Mouse (Mus musculus) frontal cortex, postnatal 36 days (tissue): ENCODE results near the gene Pear1.

Experiments used
- DNase-seq, 2 experiments: peaks; one replicate each; pipeline ENCODE4 v3.0.0; 2022; ENCODE audit warnings: low spot score in 2 of 2

Pear1 gene

DNA sequence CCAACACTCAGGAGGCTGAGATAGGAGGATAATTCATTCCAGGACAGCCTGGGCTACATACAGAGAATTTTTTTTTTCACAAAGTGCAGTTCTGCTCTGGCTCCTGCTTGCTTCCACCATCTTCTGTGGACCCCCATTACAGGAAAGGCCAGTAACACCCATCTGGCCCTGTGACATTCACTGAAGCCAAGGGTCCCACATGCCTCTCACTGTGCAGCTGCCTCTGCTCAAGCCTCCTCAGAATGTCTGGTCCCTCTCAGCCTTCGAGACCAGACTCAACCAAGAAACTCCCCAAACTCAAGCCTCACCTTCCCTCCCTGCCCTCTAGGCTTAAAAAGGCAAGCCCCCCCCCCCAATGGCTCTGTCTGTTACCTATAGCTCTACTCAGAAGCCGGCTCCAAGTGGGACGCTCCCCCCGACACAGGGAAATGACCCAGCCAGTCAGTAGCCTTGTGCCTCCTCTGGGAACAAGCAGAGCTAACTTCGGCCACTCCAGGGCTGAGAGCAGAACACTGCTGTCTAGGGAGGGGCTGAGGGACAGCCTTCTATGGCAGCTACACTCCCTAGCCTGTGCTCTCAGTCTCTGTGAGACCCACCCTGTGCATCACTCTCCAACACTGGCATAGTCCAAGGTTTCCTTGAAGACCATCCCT, 58.3 kb downstream of the Pear1 start:
- DNase-seq: no peak

DNA sequence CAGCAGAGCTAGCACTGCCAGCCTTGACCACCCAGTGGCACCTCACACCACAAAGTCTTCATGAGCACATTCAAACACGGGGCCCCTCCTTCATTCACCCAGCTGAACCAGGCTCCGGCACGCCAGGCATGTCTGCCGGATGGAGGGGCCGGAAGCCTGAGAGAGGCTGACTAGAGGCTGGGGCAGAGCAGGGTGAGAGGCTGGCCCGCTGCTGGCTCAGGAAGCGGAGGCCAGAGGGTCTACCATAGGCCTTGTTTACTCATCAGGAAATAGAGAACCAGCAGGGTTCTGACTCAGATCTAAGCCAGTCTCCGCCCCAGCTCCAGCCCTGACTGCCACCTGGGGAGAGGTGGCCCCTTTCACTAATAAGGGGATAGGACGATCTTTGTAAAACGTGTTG, 59.0 kb downstream of the Pear1 start:
- DNase-seq: no peak

DNA sequence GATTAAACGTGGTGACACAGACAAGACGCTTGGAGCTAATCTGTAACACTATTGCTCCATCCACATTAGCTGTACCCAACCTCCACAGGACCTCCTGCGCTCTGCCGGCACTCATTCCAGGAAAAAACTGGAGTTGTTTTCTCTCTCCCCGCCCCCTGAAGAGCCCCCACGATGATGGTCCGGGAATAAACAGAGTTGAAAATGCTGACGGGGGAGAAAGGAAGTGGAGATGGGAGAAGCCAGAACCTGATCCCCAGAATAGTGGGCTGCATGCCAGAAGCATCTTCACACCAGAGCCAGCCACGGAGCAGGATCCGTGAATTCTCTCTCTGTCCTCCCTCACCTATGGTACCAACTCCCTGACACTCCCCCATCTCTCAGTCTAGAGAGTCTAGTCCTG, 59.6 kb downstream of the Pear1 start:
- peak in 1 of 2 experiments; percentile 16 for DNase-seq

DNA sequence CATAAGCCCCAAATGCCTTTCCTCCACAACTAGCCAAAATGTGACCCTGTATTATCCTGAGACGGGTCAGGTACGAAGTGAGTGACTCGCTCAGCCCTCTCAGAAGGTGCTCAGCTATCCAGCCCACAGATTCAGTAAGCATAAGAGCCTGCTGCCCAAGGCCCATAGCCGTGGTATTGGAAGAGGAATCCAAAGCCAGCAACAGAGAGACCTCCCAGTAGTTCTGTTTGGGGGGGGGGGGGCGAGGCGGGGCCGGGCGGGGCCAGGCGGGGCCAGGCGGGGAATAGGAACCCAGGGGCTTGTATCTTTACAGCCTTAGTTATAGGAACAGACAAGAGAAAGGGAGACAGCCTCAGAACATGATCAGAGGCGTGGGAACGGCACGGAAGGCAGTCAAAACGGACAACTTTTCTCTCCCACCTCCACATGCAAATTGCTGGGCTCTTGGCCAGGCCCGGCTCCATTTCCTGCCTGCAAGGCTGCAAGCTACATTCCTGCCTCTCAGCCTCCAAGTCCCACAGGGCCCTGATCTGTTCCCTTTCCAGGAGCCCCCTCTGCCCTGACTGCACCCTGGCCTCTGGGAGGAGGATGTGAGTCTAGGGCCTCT, 60.3 kb downstream of the Pear1 start:
- DNase-seq: peak; percentile 84 to 88

DNA sequence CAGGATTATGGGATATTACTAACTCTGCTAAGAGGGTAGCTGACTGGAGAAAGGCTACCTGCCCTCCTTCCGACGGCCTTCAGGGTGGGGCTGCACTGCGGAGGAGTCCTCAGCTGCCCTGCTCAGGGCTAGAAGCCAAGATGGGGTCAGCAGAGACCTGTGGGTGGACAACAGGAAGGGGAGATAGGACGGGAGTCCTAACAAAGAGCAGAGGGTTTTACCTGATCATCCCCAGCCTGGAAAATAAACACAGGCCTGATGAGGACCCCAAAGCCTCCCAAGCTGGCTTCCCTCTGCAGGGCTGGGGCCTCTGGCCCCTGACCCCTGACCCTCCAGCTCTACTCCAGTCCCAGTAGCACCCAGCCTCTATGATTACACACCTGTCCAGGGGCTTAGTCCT, 60.9 kb downstream of the Pear1 start:
- DNase-seq: no peak

DNA sequence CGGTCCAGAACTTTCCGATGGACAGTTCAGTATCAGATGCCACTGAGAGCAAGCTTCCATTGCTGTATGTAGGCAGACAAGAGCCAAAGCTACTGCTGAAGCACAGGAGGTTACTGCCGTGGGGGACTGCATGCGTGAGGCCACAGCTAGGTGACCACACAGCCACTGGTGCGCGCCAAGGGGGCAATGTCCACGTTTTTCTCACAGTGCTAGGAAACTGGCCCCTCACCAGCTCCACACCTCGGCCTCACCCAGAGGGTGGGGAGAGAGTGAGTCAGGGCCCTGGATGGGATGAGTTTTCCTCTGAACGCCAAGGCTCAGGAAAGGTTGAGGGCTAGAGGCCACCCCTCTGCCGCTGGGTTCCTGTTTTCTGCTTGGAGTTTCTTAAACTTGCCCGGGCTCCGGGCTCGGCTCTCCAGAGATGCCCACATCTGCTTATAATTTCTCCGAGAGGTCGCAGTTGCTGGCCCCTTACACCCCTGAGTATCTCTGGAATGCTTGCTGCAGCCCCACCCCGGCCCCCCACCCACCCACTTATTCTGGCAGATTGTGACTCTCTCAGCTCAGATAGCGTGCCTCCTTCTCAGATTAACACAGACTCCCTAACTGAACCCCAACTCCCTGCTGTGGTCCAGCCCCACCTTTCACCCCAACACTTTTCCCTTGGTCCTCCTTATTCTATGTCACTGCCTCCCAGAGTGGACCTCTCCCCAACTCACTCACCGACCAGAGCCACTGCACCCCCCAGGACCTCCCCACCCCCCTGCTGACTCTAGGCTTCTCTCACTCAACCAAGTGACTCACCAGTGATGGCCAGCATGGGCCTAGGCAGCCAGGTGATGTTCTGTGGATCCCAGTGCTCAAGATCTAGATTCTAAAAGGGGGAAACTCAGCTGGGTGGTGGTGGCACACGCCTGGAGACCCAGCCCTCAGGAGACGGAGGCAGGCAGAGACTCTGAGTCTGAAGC, 62.4 kb downstream of the Pear1 start:
- DNase-seq: no peak

DNA sequence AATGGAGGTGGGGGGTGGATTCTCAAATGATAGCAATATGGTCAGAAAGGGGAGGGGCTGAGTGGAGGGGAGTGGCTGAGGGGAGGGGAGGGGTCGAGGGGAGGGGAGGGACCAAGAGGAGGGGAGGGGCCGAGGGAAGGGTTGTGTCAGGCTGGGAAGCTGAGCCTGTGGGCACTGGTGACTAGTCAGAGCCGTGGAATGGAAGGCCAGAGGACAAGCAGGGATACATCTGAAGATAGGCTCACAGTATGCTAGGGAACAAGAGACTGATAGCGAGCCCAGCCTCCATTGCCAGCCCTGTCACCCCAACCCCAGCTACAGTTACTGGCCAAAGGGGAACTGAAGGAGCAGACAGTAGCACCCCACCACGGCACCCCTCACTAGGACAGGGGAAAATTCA, 65.5 kb downstream of the Pear1 start:
- no peak for DNase-seq

DNA sequence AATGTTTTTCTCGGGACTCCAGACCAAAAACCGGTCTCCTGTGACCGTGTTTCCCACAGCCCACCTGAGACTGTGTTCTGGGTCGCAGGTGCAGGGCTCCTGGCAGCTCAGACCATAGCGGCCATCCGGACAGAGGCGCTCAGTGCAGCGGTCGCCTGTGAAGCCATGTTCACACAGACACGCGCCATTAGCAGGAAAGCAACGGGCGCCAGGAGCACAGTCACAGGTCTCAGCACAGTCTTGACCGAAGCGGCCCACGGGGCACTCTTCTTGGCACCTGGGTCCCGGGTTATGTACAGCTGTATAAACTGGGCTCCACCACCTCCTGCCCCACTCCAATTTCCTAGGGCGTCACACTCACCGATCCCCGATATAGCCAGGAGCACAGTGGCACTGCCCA, 67.6 kb downstream of the Pear1 start:
- DNase-seq: no peak

DNA sequence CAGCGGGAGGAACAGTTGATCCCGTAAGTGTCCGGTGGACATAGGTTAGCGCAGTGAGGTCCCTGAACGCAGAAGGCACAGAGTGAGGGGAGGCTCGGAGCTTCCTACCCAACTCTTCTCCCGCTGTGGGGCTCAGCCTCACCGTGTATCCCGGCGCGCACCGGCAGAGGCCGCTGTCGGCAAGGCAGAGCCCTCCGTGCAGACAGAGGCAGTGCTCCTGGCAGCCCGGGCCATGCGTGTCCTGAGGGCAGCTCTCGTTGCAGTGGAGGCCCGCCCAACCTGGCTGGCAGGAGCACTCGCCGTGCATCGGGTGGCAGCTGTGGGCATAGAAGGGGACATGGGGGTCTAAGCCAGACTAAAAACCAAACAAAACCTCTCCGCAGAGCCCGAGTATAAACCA, 68.1 kb downstream of the Pear1 start:
- DNase-seq: peak; percentile 86 to 87

DNA sequence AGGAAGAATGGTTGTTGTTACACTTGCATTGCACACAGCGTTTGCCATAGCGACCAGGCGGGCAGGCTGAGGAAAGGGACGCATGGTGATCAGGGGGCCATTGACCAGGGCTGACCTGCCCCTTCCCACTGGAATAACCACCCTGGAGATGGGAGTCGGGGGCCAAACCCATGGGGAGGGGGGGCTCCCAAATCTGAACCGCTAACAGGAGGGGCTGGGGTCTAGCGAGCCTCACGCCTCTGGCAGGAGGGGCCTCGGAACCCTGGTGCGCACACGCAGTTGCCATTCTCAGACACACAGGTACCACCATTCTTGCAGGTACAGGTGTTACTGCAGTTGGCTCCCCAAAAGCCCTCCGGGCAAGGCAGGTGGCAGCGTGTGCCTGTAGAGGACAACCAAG, 70.3 kb downstream of the Pear1 start:
- DNase-seq: no peak

DNA sequence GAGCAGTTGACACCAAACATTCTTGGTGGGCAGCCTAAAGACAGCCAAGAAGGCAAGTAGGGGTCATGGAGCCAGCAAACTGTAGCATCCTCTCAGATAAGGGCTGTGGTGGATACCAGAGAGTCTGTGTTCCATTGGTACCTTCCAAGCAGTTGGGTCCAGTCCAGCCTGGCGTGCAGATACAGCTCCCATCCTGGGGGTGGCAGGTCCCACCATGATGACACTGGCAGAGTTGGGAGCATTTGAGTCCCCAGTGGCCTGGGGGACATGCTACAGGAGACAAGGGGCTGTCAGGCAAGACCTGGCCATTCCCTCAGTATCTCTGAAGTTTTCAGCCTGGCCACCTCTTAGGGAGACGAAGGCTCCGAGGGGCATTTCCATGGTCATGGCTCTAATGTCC, 71.5 kb downstream of the Pear1 start:
- no peak for DNase-seq

DNA sequence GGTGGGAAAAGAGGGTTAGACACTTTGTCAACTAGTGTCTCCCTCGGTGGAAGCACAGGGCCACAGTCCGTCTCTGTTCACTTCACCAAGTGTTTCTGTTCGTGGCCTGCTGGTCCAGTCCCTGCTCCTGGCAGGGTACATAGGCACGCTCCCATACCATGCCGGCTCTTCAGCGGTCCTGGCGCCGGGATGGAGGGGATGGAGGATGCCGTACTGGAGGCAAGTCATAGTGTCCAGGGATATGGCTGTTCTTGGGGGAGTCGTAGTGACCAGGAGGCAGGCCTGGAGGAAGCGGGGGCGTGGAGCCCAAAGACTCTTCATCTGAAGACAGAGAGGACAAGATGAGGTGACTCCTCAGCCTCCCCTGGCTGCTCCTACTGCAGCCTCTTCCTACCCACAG, 74.1 kb downstream of the Pear1 start:
- no peak for DNase-seq

DNA sequence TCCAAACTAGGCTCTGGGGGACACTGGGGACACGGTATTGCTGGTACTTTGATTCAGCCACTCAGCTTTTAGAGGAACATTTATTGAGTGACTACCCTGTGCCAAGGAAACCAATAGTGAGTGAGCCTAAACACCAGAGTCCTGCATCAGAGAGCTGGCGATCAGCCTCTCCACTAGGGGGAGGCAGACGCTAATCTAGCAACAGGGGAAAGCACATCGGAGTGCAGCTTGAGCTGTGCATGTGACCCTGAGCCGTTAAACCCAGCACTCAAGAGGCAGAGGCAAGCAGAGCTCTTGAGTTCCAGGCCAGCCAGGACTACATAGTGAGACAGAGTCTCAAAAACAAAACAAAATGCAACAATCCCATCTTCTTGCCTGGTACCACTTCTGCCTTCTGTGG, 75.1 kb downstream of the Pear1 start:
- peak; percentile 33 to 58 for DNase-seq

DNA sequence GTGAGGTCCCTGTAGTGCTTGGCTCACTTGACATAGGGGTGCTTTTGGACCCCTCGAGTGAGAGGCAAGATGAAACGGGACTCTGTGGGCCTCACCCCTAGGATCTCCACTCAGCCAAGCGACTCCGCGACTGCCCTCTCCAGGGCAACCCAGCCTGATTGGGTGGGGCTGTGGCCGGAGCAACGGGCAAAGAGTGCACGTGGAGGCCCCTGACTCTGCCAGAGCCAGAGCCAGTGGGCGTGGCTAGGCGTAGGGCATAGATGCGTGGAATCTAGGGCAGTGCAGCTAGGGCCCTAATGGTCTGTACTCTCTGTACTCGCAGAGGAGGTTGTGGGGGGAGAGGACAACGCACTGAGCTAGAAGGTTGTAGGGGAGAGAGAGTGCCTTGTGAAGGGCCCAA, 75.7 kb downstream of the Pear1 start, which contains the start of gene Lrrc71:
Gene Lrrc71 (minus strand): TSS at position 195 of the 400 bp plus-strand sequence.
- no peak for DNase-seq

DNA sequence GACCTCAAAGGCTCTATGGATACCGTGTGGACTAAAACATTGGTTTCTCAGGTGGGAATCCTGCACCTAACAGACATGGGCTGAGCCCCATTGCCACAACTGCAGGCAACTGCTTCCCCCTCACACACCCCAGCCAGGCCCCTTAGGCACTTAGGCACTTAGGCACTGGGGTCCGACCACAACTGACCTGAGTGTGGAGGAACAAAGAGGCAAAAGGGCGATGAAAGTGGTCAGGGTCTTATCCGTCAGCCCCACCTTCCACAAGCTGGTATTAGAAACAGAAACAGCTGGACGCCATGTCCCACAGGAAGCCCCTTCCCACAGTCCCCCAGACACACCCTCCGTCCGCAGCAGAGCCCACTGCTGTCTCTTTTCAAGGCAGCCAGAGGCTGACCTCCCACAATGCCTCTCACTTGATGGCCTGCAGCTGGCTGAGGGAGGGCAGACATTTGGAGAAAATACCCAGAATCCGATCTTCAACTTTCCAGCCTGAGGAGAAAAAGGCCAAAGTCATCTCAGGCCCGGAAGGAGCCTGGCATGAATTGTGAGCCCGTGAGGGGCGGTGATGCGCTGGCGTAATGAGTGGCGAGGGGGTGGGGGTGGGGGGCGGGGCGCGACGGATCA, 79.0 kb downstream of the Pear1 start:
- DNase-seq: no peak

DNA sequence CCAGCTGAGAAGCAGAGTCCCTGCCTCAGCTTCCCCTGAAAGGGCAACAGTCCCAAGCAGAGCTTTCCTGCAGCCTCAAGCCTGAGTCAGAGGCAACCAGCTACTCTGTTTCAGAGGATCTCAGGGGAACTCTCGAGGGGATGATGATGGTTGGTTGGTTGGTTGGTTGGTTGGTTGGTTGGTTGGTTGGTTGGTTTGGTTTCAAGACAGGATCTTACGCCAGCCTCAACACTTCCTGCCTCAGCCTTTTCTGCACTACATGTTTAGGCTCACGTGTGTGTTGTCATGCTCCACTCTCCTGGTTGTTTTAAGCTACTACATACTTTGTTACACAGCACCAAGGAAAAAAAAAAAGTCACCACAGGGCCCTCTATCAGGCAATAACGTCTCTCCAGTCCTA, 80.2 kb downstream of the Pear1 start:
- no peak for DNase-seq

DNA sequence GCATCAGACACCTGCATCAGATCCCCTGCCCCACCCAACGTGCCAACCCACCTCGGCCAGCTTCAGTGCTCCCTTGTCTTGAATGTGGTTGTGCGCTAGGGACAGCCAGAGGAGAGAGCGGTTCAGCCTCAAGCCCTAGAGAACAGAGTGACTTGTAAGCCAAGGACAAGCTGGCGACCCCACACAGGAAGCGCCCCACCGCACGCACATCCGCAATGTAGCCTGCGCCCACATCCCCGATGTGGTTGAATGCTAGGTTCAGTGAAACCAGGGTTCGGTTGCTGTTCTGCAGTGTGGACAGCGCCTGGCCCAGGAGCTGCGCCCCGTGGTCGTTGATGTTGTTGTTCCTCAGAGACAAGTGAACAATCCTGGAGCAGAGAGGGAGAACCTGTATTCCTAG, 81.4 kb downstream of the Pear1 start:
- DNase-seq: no peak

DNA sequence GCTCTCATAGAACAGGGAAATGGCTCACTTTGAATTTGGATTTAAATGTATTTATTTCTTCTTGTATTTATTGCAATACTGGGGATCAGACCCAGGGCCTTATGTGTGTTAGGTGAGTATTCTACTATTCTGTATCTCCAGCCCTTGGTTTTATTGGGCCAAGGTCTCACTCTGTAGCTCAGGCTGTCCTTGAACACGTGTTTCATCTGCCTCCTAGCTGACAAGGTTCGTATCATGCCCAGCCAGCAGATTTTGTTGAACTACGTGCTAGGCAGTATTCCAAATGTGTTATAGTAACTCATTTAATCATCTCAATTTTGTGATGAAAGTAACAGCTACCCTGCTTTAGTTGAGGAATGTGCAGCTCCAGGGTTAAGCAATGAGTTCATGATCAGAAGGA, 82.1 kb downstream of the Pear1 start:
- no peak for DNase-seq

DNA sequence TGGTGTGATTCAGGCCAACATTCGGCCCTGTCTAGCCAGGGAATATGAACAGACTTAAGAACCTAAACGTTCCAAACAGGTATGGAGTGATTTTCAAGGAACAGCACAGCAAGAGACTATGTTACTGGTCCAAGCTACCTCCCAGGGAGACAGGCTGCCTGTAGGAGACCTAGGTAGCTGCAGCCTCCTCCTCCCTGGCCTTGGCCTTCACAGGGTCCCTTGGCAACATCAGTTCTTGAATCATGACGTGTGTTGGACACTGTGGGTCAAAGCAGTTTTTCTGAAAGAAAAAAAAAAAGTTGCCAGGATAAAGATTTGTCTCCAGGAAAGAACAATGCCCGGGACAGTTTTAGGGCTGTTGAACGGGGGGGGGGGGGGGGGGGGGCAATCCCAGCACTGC, 85.2 kb downstream of the Pear1 start:
- no peak for DNase-seq

DNA sequence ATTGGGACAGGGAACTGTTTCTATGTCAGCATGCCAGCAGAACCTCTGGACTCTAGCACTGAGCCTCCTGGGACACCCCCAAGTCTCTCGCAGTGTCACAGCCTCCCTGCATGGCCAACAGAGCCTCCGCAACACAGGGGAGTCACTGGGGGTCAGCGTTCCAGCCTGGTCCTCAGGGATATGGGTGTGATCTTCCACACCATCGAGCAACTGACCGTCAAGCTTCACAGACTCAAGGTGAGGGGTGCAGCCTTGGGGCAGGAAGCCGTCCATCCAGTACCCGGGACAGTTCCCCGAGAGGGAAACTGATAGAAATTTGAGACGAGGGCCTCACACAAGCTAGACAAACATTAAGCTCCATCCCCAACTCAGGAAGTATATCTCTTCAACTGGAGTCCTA, 88.8 kb downstream of the Pear1 start:
- DNase-seq: no peak

DNA sequence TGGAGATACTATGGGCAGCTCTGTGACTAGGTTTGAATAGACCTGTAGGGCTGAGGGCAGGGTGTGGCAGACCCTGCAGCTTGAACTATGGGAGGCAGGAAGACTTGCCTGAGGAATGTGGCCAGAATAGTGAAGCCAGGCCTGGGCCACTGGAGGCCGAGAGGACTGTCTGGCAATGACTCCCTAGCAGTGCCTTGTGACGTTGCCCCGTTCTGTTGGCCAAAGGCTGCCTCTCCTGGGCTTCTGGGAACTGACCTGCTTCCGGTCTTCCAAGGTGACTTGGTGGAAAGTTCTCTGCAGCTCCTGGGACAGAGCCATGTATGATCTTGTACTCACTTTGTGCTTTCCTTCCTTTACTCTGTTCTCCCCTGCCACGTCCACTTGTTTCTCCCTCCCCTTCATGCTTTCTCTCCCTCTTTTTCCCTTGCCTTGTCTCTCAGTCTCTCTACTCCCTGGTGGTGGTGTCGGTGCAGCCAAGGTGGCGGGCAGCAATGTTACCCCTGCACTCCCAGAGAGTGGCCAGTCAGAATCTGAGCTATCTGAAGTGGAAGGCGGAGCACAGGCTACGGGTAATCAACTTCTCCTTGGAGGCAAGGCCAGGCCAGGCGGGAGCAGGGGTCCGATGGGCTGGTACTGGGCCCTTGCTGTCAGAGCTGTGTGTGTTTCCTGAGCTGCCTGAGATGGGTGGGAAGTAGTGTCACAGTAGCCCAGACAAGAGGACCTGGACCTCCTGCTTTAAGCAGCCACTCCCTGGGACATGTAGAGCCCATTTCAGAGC, 89.9 kb downstream of the Pear1 start:
- DNase-seq: no peak

DNA sequence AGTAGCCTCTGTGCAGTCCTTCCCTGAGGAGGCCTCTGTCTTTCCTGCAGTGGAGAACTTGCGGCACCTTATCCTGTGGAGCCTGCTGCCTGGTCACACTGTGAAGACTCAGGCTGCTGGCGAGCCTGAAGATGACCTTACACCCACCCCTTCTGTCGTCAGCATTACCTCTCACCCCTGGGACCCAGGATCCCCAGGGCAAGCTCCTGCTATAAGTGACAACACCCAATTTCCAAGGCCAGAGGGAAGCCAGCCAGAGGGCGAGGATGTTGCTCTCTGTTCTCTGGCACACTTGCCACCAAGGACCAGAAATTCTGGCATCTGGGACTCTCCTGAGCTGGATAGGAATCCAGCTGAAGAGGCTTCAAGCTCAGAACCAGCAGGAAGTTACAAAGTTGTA, 91.0 kb downstream of the Pear1 start:
- DNase-seq: no peak
